Mouse (Mus musculus): ENCODE data around the gene Irf2bpl. TPM values are rescaled to one million over a fixed set of nuclear protein-coding genes. Genes with fewer than 3 reads are reported as not detected.
A peak's percentile ranks its signal among the peaks of the same experiment; 100 is the strongest.

Irf2bpl gene
- polyA plus RNA-seq, 1 experiment from 2014 or later = 49.7 TPM

- Histone ChIP-seq H3K27ac (ENCODE audit: low read depth, low read length) (peak overlapping the region; percentile 89), H3K36me3 (ENCODE audit: control insufficient read depth, insufficient read depth, low read length) (no peaks in the 10 kb centered on the region), H3K27me3 (replicated peaks; ENCODE audit: control insufficient read depth, insufficient read depth, low read length) (no peaks in the 10 kb centered on the region), H3K9ac (ENCODE audit: low read depth, low read length) (0 out of 2 replicates have a peak overlapping the region, but pooled peaks have one; percentile 2), H3K4me1 (ENCODE audit: control insufficient read depth, insufficient read depth, low read depth, low read length) (peaks cover 29% of the 10 kb centered on the region), H3K4me3 (ENCODE audit: low read length) (no peak overlapping the region), H3K9me3 (ENCODE audit: control insufficient read depth, low read length) (no peaks in the 10 kb centered on the region), H3K4me2 (ENCODE audit: low read length) (no peak overlapping the region)
- ATAC-seq = no peak
- 81% methylated on average over 7 of the region's 7 CpGs for WGBS
Observed at GRCm38 (mm10) chr12:86916796-86917573, 32.4 kb upstream of the Irf2bpl start.

- no peak overlapping the region for H3K9ac ChIP-seq (ENCODE audit: low read depth, low read length)
- H3K36me3 ChIP-seq (ENCODE audit: control insufficient read depth, insufficient read depth, low read length) = no peaks in the 10 kb centered on the region
- H3K9me3 ChIP-seq (ENCODE audit: control insufficient read depth, low read length) = no peaks in the 10 kb centered on the region
- ATAC-seq = no peak
- 66% methylated on average over 7 of the region's 7 CpGs for WGBS
- H3K27ac ChIP-seq (ENCODE audit: low read depth, low read length) = no peak overlapping the region
- H3K4me2 ChIP-seq (ENCODE audit: low read length) = no peak overlapping the region
- no peaks in the 10 kb centered on the region for H3K27me3 ChIP-seq (replicated peaks; ENCODE audit: control insufficient read depth, insufficient read depth, low read length)
- no peak overlapping the region for H3K4me3 ChIP-seq (ENCODE audit: low read length)
- peaks cover 38% of the 10 kb centered on the region for H3K4me1 ChIP-seq (ENCODE audit: control insufficient read depth, insufficient read depth, low read depth, low read length)
Observed at GRCm38 (mm10) chr12:86915617-86916016, 31.0 kb upstream of the Irf2bpl start.

GRCm38 (mm10) chr12:86914756-86915155 lies 30.2 kb upstream of the Irf2bpl start:
- peaks cover 38% of the 10 kb centered on the region for H3K4me1 ChIP-seq (ENCODE audit: control insufficient read depth, insufficient read depth, low read depth, low read length)
- no peak for ATAC-seq

GRCm38 (mm10) chr12:86914351-86914750 lies 29.8 kb upstream of the Irf2bpl start:
- Histone ChIP-seq H3K27me3 (replicated peaks; ENCODE audit: control insufficient read depth, insufficient read depth, low read length) (no peaks in the 10 kb centered on the region), H3K4me3 (ENCODE audit: low read length) (no peak overlapping the region), H3K27ac (ENCODE audit: low read depth, low read length) (peak overlapping the region; percentile 14; the same call in 1 of the 2 replicates), H3K9ac (ENCODE audit: low read depth, low read length) (peak overlapping the region; percentile 20; the same call in 1 of the 2 replicates), H3K9me3 (ENCODE audit: control insufficient read depth, low read length) (no peaks in the 10 kb centered on the region), H3K4me1 (ENCODE audit: control insufficient read depth, insufficient read depth, low read depth, low read length) (peaks cover 35% of the 10 kb centered on the region), H3K36me3 (ENCODE audit: control insufficient read depth, insufficient read depth, low read length) (no peaks in the 10 kb centered on the region), H3K4me2 (ENCODE audit: low read length) (no peak overlapping the region)
- ATAC-seq = no peak
- 49% methylated on average over 2 of the region's 2 CpGs for WGBS

More at GRCm38 (mm10) chr12:86914756-86915155, 30.2 kb upstream of the Irf2bpl start:
- Histone ChIP-seq H3K9ac (ENCODE audit: low read depth, low read length) (no peak overlapping the region), H3K36me3 (ENCODE audit: control insufficient read depth, insufficient read depth, low read length) (no peaks in the 10 kb centered on the region), H3K27ac (ENCODE audit: low read depth, low read length) (peak overlapping the region; percentile 14; the same call in 1 of the 2 replicates), H3K4me2 (ENCODE audit: low read length) (no peak overlapping the region), H3K9me3 (ENCODE audit: control insufficient read depth, low read length) (no peaks in the 10 kb centered on the region), H3K27me3 (replicated peaks; ENCODE audit: control insufficient read depth, insufficient read depth, low read length) (no peaks in the 10 kb centered on the region), H3K4me3 (ENCODE audit: low read length) (no peak overlapping the region)
- WGBS = 60% methylated on average over 6 of the region's 6 CpGs

GRCm38 (mm10) chr12:86912335-86913093 lies 27.9 kb upstream of the Irf2bpl start:
- H3K36me3 ChIP-seq (ENCODE audit: control insufficient read depth, insufficient read depth, low read length) = no peaks in the 10 kb centered on the region
- no peaks in the 10 kb centered on the region for H3K9me3 ChIP-seq (ENCODE audit: control insufficient read depth, low read length)
- no peak overlapping the region for H3K4me2 ChIP-seq (ENCODE audit: low read length)
- peak overlapping the region; percentile 85 for H3K27ac ChIP-seq (ENCODE audit: low read depth, low read length)
- H3K4me3 ChIP-seq (ENCODE audit: low read length) = no peak overlapping the region
- H3K27me3 ChIP-seq (replicated peaks; ENCODE audit: control insufficient read depth, insufficient read depth, low read length) = no peaks in the 10 kb centered on the region
- H3K4me1 ChIP-seq (ENCODE audit: control insufficient read depth, insufficient read depth, low read depth, low read length) = peaks cover 17% of the 10 kb centered on the region
- ATAC-seq = 0 out of 2 replicates have a peak, but pooled peaks have one; percentile 24
- WGBS = 7% methylated on average over 22 of the region's 22 CpGs
- H3K9ac ChIP-seq (ENCODE audit: low read depth, low read length) = peak overlapping the region; percentile 49

- Histone ChIP-seq H3K4me3 (ENCODE audit: low read length) (no peak overlapping the region), H3K9me3 (ENCODE audit: control insufficient read depth, low read length) (no peaks in the 10 kb centered on the region), H3K27me3 (replicated peaks; ENCODE audit: control insufficient read depth, insufficient read depth, low read length) (no peaks in the 10 kb centered on the region), H3K36me3 (ENCODE audit: control insufficient read depth, insufficient read depth, low read length) (no peaks in the 10 kb centered on the region), H3K4me2 (ENCODE audit: low read length) (peak overlapping the region; percentile 32), H3K4me1 (ENCODE audit: control insufficient read depth, insufficient read depth, low read depth, low read length) (peaks cover 14% of the 10 kb centered on the region), H3K27ac (ENCODE audit: low read depth, low read length) (peak overlapping the region; percentile 85), H3K9ac (ENCODE audit: low read depth, low read length) (peak overlapping the region; percentile 49)
- ATAC-seq = peak; percentile 89
- WGBS = 16% methylated on average over 10 of the region's 10 CpGs
Observed at GRCm38 (mm10) chr12:86911482-86911931, 26.9 kb upstream of the Irf2bpl start.

GRCm38 (mm10) chr12:86906395-86906794 lies 21.8 kb upstream of the Irf2bpl start:
- peaks cover 6% of the 10 kb centered on the region for H3K4me1 ChIP-seq (ENCODE audit: control insufficient read depth, insufficient read depth, low read depth, low read length)
- ATAC-seq = 0 out of 2 replicates have a peak, but pooled peaks have one; percentile 13
- WGBS = 4% methylated on average over 15 of the region's 15 CpGs
- H3K9me3 ChIP-seq (ENCODE audit: control insufficient read depth, low read length) = no peaks in the 10 kb centered on the region
- no peak overlapping the region for H3K4me3 ChIP-seq (ENCODE audit: low read length)
- no peak overlapping the region for H3K4me2 ChIP-seq (ENCODE audit: low read length)
- H3K27me3 ChIP-seq (replicated peaks; ENCODE audit: control insufficient read depth, insufficient read depth, low read length) = no peaks in the 10 kb centered on the region
- H3K9ac ChIP-seq (ENCODE audit: low read depth, low read length) = no peak overlapping the region
- H3K36me3 ChIP-seq (ENCODE audit: control insufficient read depth, insufficient read depth, low read length) = no peaks in the 10 kb centered on the region
- H3K27ac ChIP-seq (ENCODE audit: low read depth, low read length) = no peak overlapping the region

- no peak overlapping the region for H3K4me3 ChIP-seq (ENCODE audit: low read length)
- no peaks in the 10 kb centered on the region for H3K36me3 ChIP-seq (ENCODE audit: control insufficient read depth, insufficient read depth, low read length)
- ATAC-seq = no peak
- H3K4me1 ChIP-seq (ENCODE audit: control insufficient read depth, insufficient read depth, low read depth, low read length) = peaks cover 3% of the 10 kb centered on the region
- 72% methylated on average over 7 of the region's 7 CpGs for WGBS
- no peak overlapping the region for H3K4me2 ChIP-seq (ENCODE audit: low read length)
- no peak overlapping the region for H3K9ac ChIP-seq (ENCODE audit: low read depth, low read length)
- no peaks in the 10 kb centered on the region for H3K9me3 ChIP-seq (ENCODE audit: control insufficient read depth, low read length)
- H3K27ac ChIP-seq (ENCODE audit: low read depth, low read length) = no peak overlapping the region
- H3K27me3 ChIP-seq (replicated peaks; ENCODE audit: control insufficient read depth, insufficient read depth, low read length) = no peaks in the 10 kb centered on the region
Observed at GRCm38 (mm10) chr12:86905876-86906275, 21.3 kb upstream of the Irf2bpl start.

GRCm38 (mm10) chr12:86905203-86905602 lies 20.6 kb upstream of the Irf2bpl start:
- H3K36me3 ChIP-seq (ENCODE audit: control insufficient read depth, insufficient read depth, low read length) = no peaks in the 10 kb centered on the region
- no peaks in the 10 kb centered on the region for H3K27me3 ChIP-seq (replicated peaks; ENCODE audit: control insufficient read depth, insufficient read depth, low read length)
- no peak overlapping the region for H3K4me2 ChIP-seq (ENCODE audit: low read length)
- H3K4me3 ChIP-seq (ENCODE audit: low read length) = no peak overlapping the region
- no peak overlapping the region for H3K27ac ChIP-seq (ENCODE audit: low read depth, low read length)
- no peak overlapping the region for H3K9ac ChIP-seq (ENCODE audit: low read depth, low read length)
- H3K9me3 ChIP-seq (ENCODE audit: control insufficient read depth, low read length) = no peaks in the 10 kb centered on the region
- 13% methylated on average over 4 of the region's 4 CpGs for WGBS
- ATAC-seq = 0 out of 2 replicates have a peak, but pooled peaks have one; percentile 25
- peaks cover 3% of the 10 kb centered on the region for H3K4me1 ChIP-seq (ENCODE audit: control insufficient read depth, insufficient read depth, low read depth, low read length)
